Mouse (Mus musculus): ENCODE results near the gene Olfr676.
"Not testable (repeated sequence)": the region's sequence is repeated elsewhere in the genome, so short reads cannot be mapped to it uniquely, and the experiment has no call there.

Olfr676 gene

DNA sequence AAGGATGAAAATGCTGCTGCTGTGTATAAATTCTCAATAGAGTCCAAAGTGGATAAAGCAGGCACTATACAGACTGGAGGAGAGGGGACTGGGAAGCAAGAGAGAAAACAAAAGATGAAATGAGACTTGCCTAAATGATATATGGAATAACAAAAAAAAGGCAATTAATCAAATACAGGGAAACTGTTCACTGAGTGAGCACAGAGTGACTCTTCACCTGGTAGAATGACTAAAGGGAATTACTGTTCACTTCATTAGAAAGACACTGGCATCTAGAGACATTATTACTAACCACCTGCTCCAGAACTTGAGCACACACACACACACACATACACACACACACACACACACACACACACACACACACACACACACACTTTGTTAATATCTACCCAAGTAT is at the start of gene Olfr676:
Gene Olfr676 (plus strand): TSS at position 301 of the 400 bp plus-strand sequence.
- DNase-seq (ENCODE audit: low spot score), result no peak

DNA sequence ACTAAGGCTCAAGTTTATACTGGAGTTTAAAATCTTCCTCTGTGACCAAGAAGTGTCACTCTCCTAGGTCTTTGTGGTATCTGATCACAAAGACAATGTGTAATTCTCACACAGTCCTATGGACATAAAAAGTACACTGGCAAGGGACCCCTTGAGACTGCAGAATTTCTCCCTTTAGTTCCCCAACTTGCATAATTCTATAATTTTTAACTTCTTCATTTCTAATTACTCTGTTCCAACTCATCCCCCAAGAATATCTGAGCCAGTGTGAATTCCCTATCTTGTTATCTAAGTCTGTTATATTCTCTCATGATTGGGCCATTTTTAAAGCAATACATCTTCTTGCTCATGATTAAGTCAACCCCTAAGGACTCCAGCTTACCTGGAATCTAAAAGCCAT is 30.6 kb upstream of the Olfr676 start, which contains the start of gene Olfr672:
Gene Olfr672 (minus strand): TSS at position 101 of the 400 bp plus-strand sequence.
- no peak for DNase-seq (ENCODE audit: low spot score)

GRCm38 (mm10) chr7:105022530-105022929 is 10.0 kb upstream of the Olfr676 start:
- DNase-seq (ENCODE audit: low spot score), result no peak

DNA sequence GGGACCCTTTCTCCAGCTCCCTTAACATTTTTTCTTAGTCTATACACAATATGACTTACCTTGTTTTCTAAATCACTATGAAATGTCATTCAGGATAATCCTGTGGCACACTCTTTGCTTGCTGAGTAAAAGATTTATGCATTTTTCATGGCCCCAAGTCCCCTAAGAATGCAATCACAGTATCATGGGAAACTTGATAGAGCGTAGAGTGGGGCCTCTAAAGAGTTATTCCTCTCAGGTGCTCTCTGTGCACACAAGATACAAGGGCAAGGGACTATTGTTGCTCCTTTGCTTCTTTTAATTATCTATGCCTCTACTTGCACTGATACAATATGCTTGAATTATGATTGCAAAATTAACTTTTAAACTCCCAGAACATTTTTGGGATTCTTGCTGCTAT is 4.1 kb upstream of the Olfr676 start, which contains the start of gene Olfr675:
Gene Olfr675 (minus strand): TSS at position 101 of the 400 bp plus-strand sequence.
- DNase-seq (ENCODE audit: low spot score), result no peak

- not testable (repeated sequence) for DNase-seq (ENCODE audit: low spot score)
Measured at GRCm38 (mm10) chr7:105033836-105034235, 1.3 kb downstream of the Olfr676 start.

GRCm38 (mm10) chr7:105058951-105059350 is 26.5 kb downstream of the Olfr676 start:
- DNase-seq (ENCODE audit: low spot score), result no peak

DNA sequence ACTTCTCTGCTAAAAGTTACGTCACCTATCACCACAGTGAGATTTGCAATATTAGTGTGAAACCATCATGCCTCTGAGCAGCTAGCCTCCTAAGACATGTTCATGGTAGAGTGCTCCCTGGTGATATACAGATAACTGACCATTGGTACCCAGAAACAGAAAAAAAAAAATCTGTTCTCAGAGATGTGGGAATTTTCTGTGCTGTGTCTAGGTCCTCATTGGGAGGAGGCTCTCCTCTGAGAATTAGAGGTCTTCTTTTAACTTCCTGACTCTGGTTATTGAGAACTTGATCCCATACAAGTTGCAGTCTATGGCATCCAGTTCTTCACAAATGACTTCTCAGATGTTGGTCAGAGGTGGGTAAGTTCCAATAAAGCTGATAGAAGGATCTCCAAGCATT is 31.7 kb downstream of the Olfr676 start, which contains the start of gene Olfr678:
Gene Olfr678 (plus strand): TSS at position 301 of the 400 bp plus-strand sequence.
- no peak for DNase-seq (ENCODE audit: low spot score)

DNA sequence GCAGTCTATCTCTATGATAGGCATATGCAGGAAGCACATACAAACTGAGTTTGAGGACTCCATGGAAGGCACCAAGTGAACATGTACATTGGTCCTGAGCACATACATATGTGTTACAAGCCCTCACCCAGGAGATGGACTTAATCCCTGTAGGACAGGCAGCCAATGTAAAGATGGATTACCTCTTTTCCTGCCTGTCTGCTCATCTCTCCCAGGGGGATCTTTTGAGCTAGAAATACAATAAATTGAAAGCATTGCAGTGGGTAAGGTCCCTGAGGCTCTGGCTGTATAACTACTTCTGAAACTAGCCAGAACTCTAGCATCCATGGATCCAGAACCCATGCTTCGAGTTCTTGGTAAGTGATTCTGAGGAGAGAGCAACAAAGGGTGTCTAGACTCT is 48.4 kb downstream of the Olfr676 start, which contains the start of gene Olfr679:
Gene Olfr679 (plus strand): TSS at position 301 of the 400 bp plus-strand sequence.
- no peak for DNase-seq (ENCODE audit: low spot score)
